Mouse (Mus musculus) heart, adult 2 months (tissue): ENCODE measurements around the gene Nanog. TPM values are rescaled to one million over a fixed set of nuclear protein-coding genes. Genes with fewer than 3 reads are reported as not detected.
A peak's percentile ranks its signal among the peaks of the same experiment; 100 is the strongest.

Source experiments
- DNase-seq, 2 experiments: peaks; one replicate each; pipeline ENCODE4 v3.0.0; 2021
- H3K27ac ChIP-seq: fragments of 200-600 bp; 2 replicates; pipeline ENCODE4 v1.8.1; 2022
- H3K27me3 ChIP-seq: fragments of 200-500 bp; 2 replicates; pipeline ENCODE4 v1.6.1; 2012; ENCODE audit warnings: mild to moderate bottlenecking, low read length, inconsistent platforms, mixed read lengths; ENCODE audit not compliant: control insufficient read depth, insufficient read depth
- H3K36me3 ChIP-seq: fragments of 200-500 bp; 2 replicates; pipeline ENCODE4 v1.6.1; 2012; ENCODE audit warnings: low read length, inconsistent platforms; ENCODE audit not compliant: control insufficient read depth, insufficient read depth
- H3K4me1 ChIP-seq: fragments of 200-500 bp; 2 replicates; pipeline ENCODE4 v1.6.1; 2011; ENCODE audit warnings: low read length; ENCODE audit not compliant: control insufficient read depth, insufficient read depth
- H3K4me3 ChIP-seq: fragments of 200-600 bp; 2 replicates; pipeline ENCODE4 v1.8.1; 2022
- H3K79me2 ChIP-seq: fragments of 200-500 bp; replicated peaks from 2 replicates; pipeline ENCODE4 v1.6.1; 2012; ENCODE audit warnings: mild to moderate bottlenecking, inconsistent platforms, low read length, moderate library complexity, mixed read lengths; ENCODE audit not compliant: control insufficient read depth, insufficient read depth
- H3K9ac ChIP-seq: fragments of 200-500 bp; 2 replicates; pipeline ENCODE4 v1.6.1; 2012; ENCODE audit warnings: low read depth, mild to moderate bottlenecking, control low read depth, inconsistent platforms, low read length, mixed read lengths
- CTCF ChIP-seq: fragments of 200-600 bp; IDR thresholded peaks from 2 replicates; pipeline ENCODE4 v1.8.1; 2022; ENCODE audit warnings: antibody characterized with exemption, mild to moderate bottlenecking, moderate library complexity
- EP300 ChIP-seq: fragments of 200-500 bp; IDR thresholded peaks from 2 replicates; pipeline ENCODE4 v1.6.1; 2011; ENCODE audit warnings: low read depth, low read length, control low read depth; ENCODE audit not compliant: insufficient read depth
- POLR2A ChIP-seq: fragments of 200-500 bp; IDR thresholded peaks from 2 replicates; pipeline ENCODE4 v1.6.1; 2011; ENCODE audit warnings: mild to moderate bottlenecking, low read depth, low read length, control low read depth; ENCODE audit not compliant: insufficient read depth
- WGBS: fragments of 180-500 bp; shearing (Covaris S2); methylation state at CpG from one replicate; pipeline ENCODE4 v1.1.7; 2018; 5-methylcytosine and 5-hydroxymethylcytosine counted together
- intact Hi-C: fragments of 180-260 bp; cut with DNase I; formaldehyde crosslinking; loops from one replicate; pipeline ENCODE4 v1.15.1; 2025
- polyA plus RNA-seq: library from polyadenylated mRNA; depleted of rRNA; stranded (reverse); fragments of >200 nt; gene quantifications from 2 replicates; pipeline ENCODE4 v1.2.3, GENCODE M21; 2012
- total RNA-seq, 2 experiments: library from RNA; stranded (reverse); gene quantifications; 2 replicates each; pipeline ENCODE4 v1.2.3; 2021

Nanog gene
- total and polyA plus RNA-seq, 3 experiments, result not detected

- H3K9ac ChIP-seq, result no peak overlapping the region
- no peaks in the 10 kb centered on the region for H3K79me2 ChIP-seq
- no peaks in the 10 kb centered on the region for H3K36me3 ChIP-seq
- intact Hi-C loops, result loop anchor here (5.0 kb wide), 2 partner anchors 58 to 128 kb away; partner anchors contain the start of genes Necap1 and Slc2a3
- H3K4me1 ChIP-seq, result peaks cover 3% of the 10 kb centered on the region
- TF ChIP-seq POLR2A (no peak), CTCF (no peak), EP300 (no peak)
- H3K27me3 ChIP-seq, result peaks cover 2% of the 10 kb centered on the region
- no peak overlapping the region for H3K4me3 ChIP-seq
- WGBS, result 74% methylated on average over 10 of the region's 10 CpGs
- H3K27ac ChIP-seq, result no peak overlapping the region
- no peak for DNase-seq
These were observed 37.4 kb downstream of the Nanog start for GRCm38 (mm10) chr6:122744505-122745249.

- 83% methylated on average over 6 of the region's 6 CpGs for WGBS
- intact Hi-C loops, result no loop called here
- no peak for DNase-seq
These were observed 43.3 kb downstream of the Nanog start for GRCm38 (mm10) chr6:122750579-122750978.

GRCm38 (mm10) chr6:122755913-122756312, 48.6 kb downstream of the Nanog start:
- intact Hi-C loops, result no loop called here
- TF ChIP-seq POLR2A (no peak), CTCF (no peak), EP300 (no peak)

More at GRCm38 (mm10) chr6:122750579-122750978, 43.3 kb downstream of the Nanog start:
- H3K36me3 ChIP-seq, result no peaks in the 10 kb centered on the region
- no peaks in the 10 kb centered on the region for H3K4me1 ChIP-seq
- H3K27me3 ChIP-seq, result no peaks in the 10 kb centered on the region
- no peak overlapping the region for H3K9ac ChIP-seq
- H3K79me2 ChIP-seq, result no peaks in the 10 kb centered on the region
- no peak for TF ChIP-seq EP300
- no peak for TF ChIP-seq CTCF
- no peak for TF ChIP-seq POLR2A
- H3K27ac ChIP-seq, result no peak overlapping the region
- no peak overlapping the region for H3K4me3 ChIP-seq

GRCm38 (mm10) chr6:122758732-122759131, 51.4 kb downstream of the Nanog start:
- Histone ChIP-seq H3K79me2 (no peaks in the 10 kb centered on the region), H3K9ac (no peak overlapping the region), H3K27me3 (no peaks in the 10 kb centered on the region), H3K36me3 (no peaks in the 10 kb centered on the region), H3K4me3 (no peak overlapping the region), H3K27ac (no peak overlapping the region), H3K4me1 (no peaks in the 10 kb centered on the region)
- no peak for TF ChIP-seq POLR2A
- no peak for TF ChIP-seq EP300
- no peak for TF ChIP-seq CTCF
- DNase-seq, result no peak
- WGBS, result 62% methylated on average over 5 of the region's 5 CpGs
- intact Hi-C loops, result no loop called here

More at GRCm38 (mm10) chr6:122755913-122756312, 48.6 kb downstream of the Nanog start:
- no peak overlapping the region for H3K27ac ChIP-seq
- 34% methylated on average over 2 of the region's 2 CpGs for WGBS
- H3K36me3 ChIP-seq, result no peaks in the 10 kb centered on the region
- H3K4me1 ChIP-seq, result no peaks in the 10 kb centered on the region
- no peak overlapping the region for H3K9ac ChIP-seq
- no peak for DNase-seq
- no peaks in the 10 kb centered on the region for H3K79me2 ChIP-seq
- H3K27me3 ChIP-seq, result no peaks in the 10 kb centered on the region
- H3K4me3 ChIP-seq, result no peak overlapping the region

GRCm38 (mm10) chr6:122761011-122761599, 53.8 kb downstream of the Nanog start:
- no peak overlapping the region for H3K27ac ChIP-seq
- intact Hi-C loops, result loop anchor here (2.0 kb wide), 1 partner anchor 20 kb away; no protein-coding TSS in a partner anchor
- DNase-seq, result peak; percentile 59 to 70
- no peaks in the 10 kb centered on the region for H3K36me3 ChIP-seq
- peak overlapping the region; percentile 39; the same call in 1 of the 2 replicates for H3K4me3 ChIP-seq
- 8% methylated on average over 11 of the region's 11 CpGs for WGBS
- H3K9ac ChIP-seq, result no peak overlapping the region
- no peaks in the 10 kb centered on the region for H3K27me3 ChIP-seq
- H3K79me2 ChIP-seq, result no peaks in the 10 kb centered on the region
- TF ChIP-seq POLR2A (peak; percentile 57; the same call in 1 of the 2 replicates), CTCF (no peak)
- peaks cover 3% of the 10 kb centered on the region; the same call in 1 of the 2 replicates for H3K4me1 ChIP-seq

- H3K36me3 ChIP-seq, result no peaks in the 10 kb centered on the region
- TF ChIP-seq POLR2A (no peak), EP300 (no peak), CTCF (no peak)
- H3K4me1 ChIP-seq, result peaks cover 3% of the 10 kb centered on the region; the same call in 1 of the 2 replicates
- H3K27me3 ChIP-seq, result no peaks in the 10 kb centered on the region; the same call in 1 of the 2 replicates
- H3K27ac ChIP-seq, result no peak overlapping the region
- no peak overlapping the region for H3K4me3 ChIP-seq
- no peak for DNase-seq
- intact Hi-C loops, result loop anchor here (2.0 kb wide), 1 partner anchor 21 kb away; no protein-coding TSS in a partner anchor
- no peaks in the 10 kb centered on the region for H3K79me2 ChIP-seq
- H3K9ac ChIP-seq, result no peak overlapping the region
These were observed 54.6 kb downstream of the Nanog start for GRCm38 (mm10) chr6:122761901-122762300.
